Mouse (Mus musculus) lung, embryonic 16.5 days (tissue): Measurements from ENCODE around the gene Kmt2c. TPM values are rescaled to one million over a fixed set of nuclear protein-coding genes. Genes with fewer than 3 reads are reported as not detected.

ENCODE experiments used
- ATAC-seq: fragments of 200-750 bp; cut with Nextera tagmentation; 2 replicates; pipeline ENCODE4 v1.8.0; 2017; ENCODE audit warnings: low read depth, mild to moderate bottlenecking, moderate library complexity
- H3K27ac ChIP-seq: fragments of 300-500 bp; sonication (generic); 2 replicates; pipeline ENCODE4 v1.5.1; 2014; ENCODE audit warnings: mild to moderate bottlenecking, control low read depth, low read length
- H3K27me3 ChIP-seq: fragments of 300-500 bp; sonication (generic); 2 replicates; pipeline ENCODE4 v1.6.1; 2014; ENCODE audit warnings: low read depth, low read length, mixed read lengths; ENCODE audit not compliant: control insufficient read depth, insufficient read depth
- H3K36me3 ChIP-seq: fragments of 300-500 bp; sonication (generic); 2 replicates; pipeline ENCODE4 v1.6.1; 2014; ENCODE audit warnings: low read length; ENCODE audit not compliant: control insufficient read depth, insufficient read depth
- H3K4me1 ChIP-seq: fragments of 300-500 bp; sonication (generic); replicated peaks from 2 replicates; pipeline ENCODE4 v1.6.1; 2014; ENCODE audit warnings: low read length, mixed read lengths; ENCODE audit not compliant: control insufficient read depth, insufficient read depth
- H3K4me2 ChIP-seq: fragments of 300-500 bp; sonication (generic); 2 replicates; pipeline ENCODE4 v1.6.1; 2014; ENCODE audit warnings: low read depth, low read length, control low read depth
- H3K4me3 ChIP-seq: fragments of 300-500 bp; sonication (generic); 2 replicates; pipeline ENCODE4 v1.5.1; 2014; ENCODE audit warnings: mild to moderate bottlenecking, low read length, control low read depth
- H3K9ac ChIP-seq: fragments of 300-500 bp; sonication (generic); 2 replicates; pipeline ENCODE4 v1.6.1; 2014; ENCODE audit warnings: low read length, control low read depth
- H3K9me3 ChIP-seq: fragments of 300-500 bp; sonication (generic); 2 replicates; pipeline ENCODE4 v1.6.1; 2016; ENCODE audit warnings: low read length; ENCODE audit not compliant: control insufficient read depth
- WGBS: fragments of 180-500 bp; shearing (Covaris S2); extraction: QIAGEN DNeasy Blood & Tissue Kit; methylation state at CpG from one replicate; pipeline ENCODE4 v1.1.7; 2014; 5-methylcytosine and 5-hydroxymethylcytosine counted together
- polyA plus RNA-seq: library from polyadenylated mRNA; unstranded; fragments of >200 nt; fragmentation: Nextera tagmentation; extraction: Ambion mirVana; gene quantifications from 2 replicates; pipeline ENCODE4 v1.2.1, GENCODE M21; 2015

Gene Kmt2c
- polyA plus RNA-seq, 1 experiment from 2014 or later: 10.2 TPM

- Histone ChIP-seq H3K36me3 (no peaks in the 10 kb centered on the region), H3K27me3 (no peaks in the 10 kb centered on the region), H3K4me1 (no peaks in the 10 kb centered on the region), H3K4me2 (no peak overlapping the region), H3K27ac (no peak overlapping the region), H3K4me3 (no peak overlapping the region), H3K9ac (no peak overlapping the region), H3K9me3 (no peaks in the 10 kb centered on the region)
- ATAC-seq: no peak
- WGBS: 73% methylated on average over 5 of the region's 5 CpGs
Observed at GRCm38 (mm10) chr5:25521461-25521860, 22.9 kb upstream of the Kmt2c start.

DNA sequence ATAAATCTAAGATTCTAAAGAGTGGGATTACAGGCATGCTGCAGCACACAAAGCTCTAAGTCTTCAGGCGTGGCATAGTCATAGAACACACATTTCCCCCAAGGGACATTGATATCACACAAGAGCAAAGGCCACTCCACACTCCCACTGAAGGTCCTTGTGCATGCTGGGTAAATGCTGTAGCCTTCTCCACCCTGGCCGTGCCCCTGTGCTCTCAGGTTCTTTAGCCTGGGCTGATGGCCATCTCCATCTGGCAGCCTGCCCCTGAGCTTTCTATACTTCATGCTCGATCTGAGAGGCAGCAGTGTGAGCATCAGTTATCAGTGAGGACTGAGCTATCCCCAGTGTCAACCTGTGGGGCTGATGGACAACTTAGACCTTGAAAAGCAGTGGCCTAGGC is 21.2 kb upstream of the Kmt2c start:
- no peaks in the 10 kb centered on the region for H3K9me3 ChIP-seq
- no peaks in the 10 kb centered on the region for H3K36me3 ChIP-seq
- WGBS: 57% methylated on average over 3 of the region's 3 CpGs
- ATAC-seq: no peak
- H3K27ac ChIP-seq: no peak overlapping the region
- H3K9ac ChIP-seq: no peak overlapping the region
- H3K4me3 ChIP-seq: no peak overlapping the region
- no peaks in the 10 kb centered on the region for H3K4me1 ChIP-seq
- H3K27me3 ChIP-seq: no peaks in the 10 kb centered on the region
- H3K4me2 ChIP-seq: no peak overlapping the region

DNA sequence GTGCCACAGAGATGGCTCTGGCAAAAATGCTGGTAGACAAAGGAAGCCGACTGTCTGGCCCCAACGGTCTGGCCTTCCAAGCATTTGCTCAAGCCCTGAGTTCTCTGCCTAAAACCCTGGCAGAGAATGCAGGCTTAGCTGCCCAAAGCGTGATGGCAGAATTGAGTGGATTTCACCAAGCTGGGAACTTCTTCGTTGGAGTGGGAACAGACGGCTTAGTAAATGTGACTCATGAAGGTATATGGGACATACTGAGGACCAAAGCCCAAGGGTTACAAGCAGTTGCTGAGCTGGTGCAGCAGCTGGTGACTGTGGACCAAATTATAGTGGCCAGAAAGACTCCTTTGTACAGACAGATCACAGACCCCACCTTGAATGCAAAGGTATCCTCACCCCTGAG is 19.0 kb upstream of the Kmt2c start:
- no peak for ATAC-seq
- H3K27ac ChIP-seq: no peak overlapping the region

GRCm38 (mm10) chr5:25516301-25516895 is 17.8 kb upstream of the Kmt2c start:
- no peak for ATAC-seq
- Histone ChIP-seq H3K27me3 (no peaks in the 10 kb centered on the region), H3K27ac (no peak overlapping the region), H3K4me1 (no peaks in the 10 kb centered on the region), H3K9me3 (no peaks in the 10 kb centered on the region), H3K36me3 (no peaks in the 10 kb centered on the region), H3K9ac (no peak overlapping the region), H3K4me3 (no peak overlapping the region), H3K4me2 (no peak overlapping the region)
- WGBS: 88% methylated on average over 11 of the region's 11 CpGs

More for the DNA sequence above, 19.0 kb upstream of the Kmt2c start:
- Histone ChIP-seq H3K36me3 (no peaks in the 10 kb centered on the region), H3K4me3 (no peak overlapping the region), H3K9ac (no peak overlapping the region), H3K4me1 (no peaks in the 10 kb centered on the region), H3K9me3 (no peaks in the 10 kb centered on the region), H3K27me3 (no peaks in the 10 kb centered on the region), H3K4me2 (no peak overlapping the region)
- 71% methylated on average over 5 of the region's 5 CpGs for WGBS

- Histone ChIP-seq H3K27ac (no peak within 1 kb of the TSS), H3K4me1 (no peaks in the 10 kb centered on the region), H3K27me3 (no peaks in the 10 kb centered on the region), H3K4me2 (no peak within 1 kb of the TSS), H3K36me3 (no peaks in the 10 kb centered on the region), H3K9me3 (no peaks in the 10 kb centered on the region), H3K9ac (no peak within 1 kb of the TSS), H3K4me3 (no peak within 1 kb of the TSS)
- ATAC-seq: no peak
- WGBS: 84% methylated on average over 5 of the region's 5 CpGs
Observed at GRCm38 (mm10) chr5:25515767-25516166, 17.2 kb upstream of the Kmt2c start, which contains the start of gene Cct8l1. Cct8l1 (plus strand) TSS chr5:25516067.

DNA sequence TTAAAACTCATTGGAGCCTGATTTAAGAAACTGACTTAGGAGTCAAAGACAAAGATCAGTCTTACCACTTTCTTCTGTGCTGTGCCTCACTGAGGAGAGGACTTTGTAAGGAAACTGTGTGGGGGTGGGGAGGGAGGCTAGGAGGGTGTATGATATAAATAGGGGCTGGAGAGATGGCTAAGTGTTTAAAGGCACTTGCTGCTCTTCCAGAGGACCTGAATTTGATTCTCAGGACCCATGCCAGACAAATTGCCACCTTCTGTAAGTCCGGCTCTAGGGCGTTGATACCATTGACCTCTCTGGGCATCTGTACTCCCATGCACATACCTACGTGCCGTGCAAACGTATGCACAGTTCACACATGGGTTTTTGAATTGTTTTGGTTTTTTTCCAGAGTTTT is 7.5 kb upstream of the Kmt2c start:
- 77% methylated on average over 5 of the region's 5 CpGs for WGBS
- Histone ChIP-seq H3K4me3 (no peak overlapping the region), H3K4me2 (no peak overlapping the region), H3K4me1 (no peaks in the 10 kb centered on the region), H3K36me3 (no peaks in the 10 kb centered on the region), H3K9ac (no peak overlapping the region), H3K27me3 (no peaks in the 10 kb centered on the region), H3K27ac (no peak overlapping the region), H3K9me3 (no peaks in the 10 kb centered on the region)
- no peak for ATAC-seq

GRCm38 (mm10) chr5:25500686-25501085 is 2.1 kb upstream of the Kmt2c start:
- H3K9me3 ChIP-seq: no peaks in the 10 kb centered on the region
- peak overlapping the region; percentile 68; the same call in 1 of the 2 replicates for H3K4me2 ChIP-seq
- H3K4me1 ChIP-seq: peaks cover 11% of the 10 kb centered on the region
- no peaks in the 10 kb centered on the region for H3K27me3 ChIP-seq
- no peak overlapping the region; the same call in 1 of the 2 replicates for H3K4me3 ChIP-seq
- H3K36me3 ChIP-seq: no peaks in the 10 kb centered on the region
- H3K9ac ChIP-seq: no peak overlapping the region
- 64% methylated on average over 7 of the region's 7 CpGs for WGBS
- no peak overlapping the region for H3K27ac ChIP-seq
- no peak for ATAC-seq

GRCm38 (mm10) chr5:25499423-25500398 is 1.1 kb upstream of the Kmt2c start:
- peak overlapping the region; percentile 88 for H3K9ac ChIP-seq
- no peaks in the 10 kb centered on the region for H3K9me3 ChIP-seq
- peak overlapping the region; percentile 81 for H3K4me3 ChIP-seq
- no peaks in the 10 kb centered on the region for H3K36me3 ChIP-seq
- peak; percentile 87 for ATAC-seq
- H3K4me2 ChIP-seq: peak overlapping the region; percentile 70
- peaks cover 11% of the 10 kb centered on the region for H3K4me1 ChIP-seq
- H3K27me3 ChIP-seq: no peaks in the 10 kb centered on the region
- peak overlapping the region; percentile 100 for H3K27ac ChIP-seq
- under 1% methylated on average over 80 of the region's 90 CpGs for WGBS

DNA sequence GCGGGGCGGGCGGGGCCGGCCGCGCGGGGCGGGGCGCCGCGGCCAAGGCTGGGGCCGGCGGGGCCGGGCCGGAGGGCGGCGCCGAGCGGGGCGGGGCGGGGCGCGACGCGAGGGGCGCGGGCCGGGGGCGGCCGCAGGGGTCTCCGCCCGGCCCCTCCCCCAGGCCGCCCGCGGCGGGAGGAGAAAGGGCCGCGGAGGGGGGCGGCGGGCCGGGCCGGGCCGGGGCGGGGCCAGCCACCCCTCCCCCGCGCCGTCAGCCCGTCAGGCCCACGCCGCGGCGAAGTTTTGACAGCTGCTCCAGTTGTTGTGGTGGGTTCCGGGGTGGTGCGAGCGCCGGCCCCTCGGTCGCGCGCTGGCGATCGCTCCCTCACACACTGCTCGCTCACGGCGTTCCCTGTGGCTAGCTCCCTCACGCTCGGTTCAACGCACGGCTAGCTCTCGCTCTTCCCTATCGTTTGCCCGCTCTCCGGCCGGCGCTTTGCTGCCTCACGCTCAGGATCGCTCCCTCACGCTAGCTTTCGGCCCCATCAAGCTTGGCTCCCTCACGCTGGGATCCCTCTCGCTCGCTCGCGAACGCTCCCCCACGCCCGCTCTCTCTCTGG is 339 bp upstream of the Kmt2c start:
- Histone ChIP-seq H3K27ac (peak overlapping the region; percentile 100), H3K27me3 (no peaks in the 10 kb centered on the region), H3K36me3 (no peaks in the 10 kb centered on the region), H3K4me1 (peaks cover 11% of the 10 kb centered on the region), H3K9me3 (no peaks in the 10 kb centered on the region), H3K4me3 (peak overlapping the region; percentile 81), H3K9ac (peak overlapping the region; percentile 88), H3K4me2 (peak overlapping the region; percentile 70)
- ATAC-seq: peak; percentile 89
- WGBS: 1% methylated on average over 26 of the region's 87 CpGs
